Mouse (Mus musculus) liver, embryonic 14.5 days (tissue): ENCODE measurements around the gene Tmem104.

Experiments used
- CTCF ChIP-seq: IDR thresholded peaks from 2 replicates; pipeline ENCODE4 v1.5.1; 2016; ENCODE audit warnings: antibody characterized with exemption, low read depth, control low read depth
- EP300 ChIP-seq: IDR thresholded peaks from 2 replicates; pipeline ENCODE4 v1.6.1; 2016; ENCODE audit warnings: antibody characterized with exemption, low read depth

GRCm38 (mm10) chr11:115194693-115195092 lies 7.4 kb downstream of the Tmem104 start:
- TF ChIP-seq CTCF: no peak
- 0 out of 2 replicates have a peak, but pooled peaks have one; percentile 9 for TF ChIP-seq EP300
